Mouse (Mus musculus) ovary, postnatal 10 days (tissue): ENCODE results near the gene Atoh8.

ENCODE experiments used
- DNase-seq: peaks from one replicate; pipeline ENCODE4 v3.0.0; 2022; ENCODE audit warnings: low spot score

Gene Atoh8

DNA sequence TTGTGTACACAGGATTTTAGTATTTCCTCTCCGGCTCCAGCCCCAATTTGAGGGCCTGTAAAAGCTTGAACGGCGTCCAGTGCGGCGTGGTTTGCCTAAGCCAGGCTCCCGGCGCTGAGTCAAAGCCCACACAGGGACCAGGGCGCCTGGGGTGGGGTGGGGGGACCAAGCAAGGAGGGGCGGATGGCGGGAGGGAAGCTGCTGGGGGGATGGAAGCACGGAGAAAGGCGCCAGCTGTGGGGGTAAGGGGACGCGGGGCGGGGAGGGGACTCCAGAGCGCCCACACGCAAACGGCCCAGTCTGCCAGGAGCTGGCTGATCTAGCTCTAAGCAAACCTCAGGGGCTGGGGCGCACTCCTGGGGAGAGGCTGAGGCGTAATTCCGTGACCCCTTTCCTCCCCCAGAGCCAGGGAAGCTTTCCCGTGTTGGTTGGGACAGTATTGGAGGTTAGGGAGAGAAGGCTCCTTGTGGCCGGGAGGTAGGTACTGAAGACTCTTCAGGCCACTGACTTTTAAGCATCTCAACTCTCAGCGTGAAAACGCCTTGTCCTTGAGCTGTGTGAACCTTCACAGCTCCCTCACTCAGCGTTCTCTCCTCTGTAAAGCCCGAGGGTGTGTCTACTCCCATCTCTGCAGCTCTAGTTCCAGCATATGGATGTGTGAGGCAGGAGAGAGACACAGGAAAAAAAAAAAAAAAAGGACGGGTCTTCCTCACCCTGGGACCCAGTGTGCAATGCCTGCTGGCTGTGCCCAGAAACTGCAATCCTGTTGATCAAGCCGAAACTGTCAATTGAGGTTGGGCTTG lies 46.1 kb downstream of the Atoh8 start:
- no peak for DNase-seq

DNA sequence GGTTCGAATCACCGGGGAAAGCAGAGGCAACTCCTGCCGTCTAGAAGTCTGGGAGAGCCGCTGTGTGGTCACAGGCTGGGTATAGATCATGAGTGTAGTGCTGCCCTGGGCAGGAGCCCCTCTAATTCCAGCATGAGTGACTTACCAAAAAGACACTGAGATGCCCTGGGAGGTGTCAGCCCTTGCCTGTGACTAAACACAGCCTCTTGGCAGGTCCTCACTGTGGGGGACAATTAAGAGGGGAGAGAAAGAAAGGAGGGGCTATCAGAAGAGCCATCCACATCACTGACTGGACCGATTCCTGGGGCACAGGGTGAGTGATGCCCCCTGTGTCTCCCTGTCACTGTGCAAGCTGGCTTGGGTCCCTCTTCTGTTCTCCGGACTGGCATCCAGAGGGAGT lies 48.6 kb downstream of the Atoh8 start:
- DNase-seq, result no peak

- peak; percentile 66 for DNase-seq
These were observed 49.4 kb downstream of the Atoh8 start for GRCm38 (mm10) chr6:72185893-72186490.

DNA sequence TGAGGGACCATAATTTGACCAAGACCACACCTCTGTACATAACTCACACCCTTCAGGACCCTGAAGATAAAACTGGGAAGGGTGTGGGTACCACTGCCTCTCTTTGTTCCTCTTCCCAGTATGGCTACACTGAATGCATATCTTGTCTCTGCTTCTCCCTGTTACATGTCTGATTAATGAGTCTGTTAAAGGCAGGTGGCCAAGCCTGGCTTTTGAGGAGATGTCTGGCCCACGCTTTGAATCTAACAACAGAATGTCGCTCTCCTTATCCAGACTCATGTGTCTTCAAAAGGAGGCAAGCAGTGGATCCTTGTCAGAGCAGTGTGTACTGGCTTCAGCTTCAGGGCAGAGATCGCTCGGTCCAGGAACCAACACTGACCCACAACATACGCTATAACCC lies 50.8 kb downstream of the Atoh8 start:
- DNase-seq, result no peak

GRCm38 (mm10) chr6:72179562-72180502 lies 55.5 kb downstream of the Atoh8 start:
- DNase-seq, result no peak

- DNase-seq, result no peak
These were observed 56.4 kb downstream of the Atoh8 start for GRCm38 (mm10) chr6:72179006-72179405.

- no peak for DNase-seq
These were observed 58.0 kb downstream of the Atoh8 start for GRCm38 (mm10) chr6:72177417-72177816.

- no peak for DNase-seq
These were observed 59.4 kb downstream of the Atoh8 start for GRCm38 (mm10) chr6:72176004-72176403.

GRCm38 (mm10) chr6:72175419-72175818 lies 60.0 kb downstream of the Atoh8 start:
- DNase-seq, result no peak

DNA sequence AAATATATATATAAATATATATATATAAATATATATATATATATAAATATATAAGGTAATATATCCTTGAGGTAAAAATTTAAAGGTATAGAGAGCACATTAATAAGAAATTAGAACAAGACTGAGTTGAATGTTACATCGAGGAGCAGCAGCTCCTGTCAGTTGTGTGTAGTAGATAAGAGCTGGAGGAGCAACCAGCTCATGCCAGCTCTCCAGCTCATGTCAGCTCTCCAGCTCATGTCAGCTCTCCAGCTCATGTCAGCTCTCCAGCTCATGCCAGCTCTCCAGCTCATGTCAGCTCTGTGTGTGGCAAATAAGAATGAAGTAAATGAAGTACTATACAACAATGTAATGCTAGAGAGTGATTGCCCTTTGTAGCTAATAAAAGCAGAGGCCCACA lies 62.0 kb downstream of the Atoh8 start:
- DNase-seq, result no peak

- no peak for DNase-seq
These were observed 64.0 kb downstream of the Atoh8 start for GRCm38 (mm10) chr6:72171391-72171790.

DNA sequence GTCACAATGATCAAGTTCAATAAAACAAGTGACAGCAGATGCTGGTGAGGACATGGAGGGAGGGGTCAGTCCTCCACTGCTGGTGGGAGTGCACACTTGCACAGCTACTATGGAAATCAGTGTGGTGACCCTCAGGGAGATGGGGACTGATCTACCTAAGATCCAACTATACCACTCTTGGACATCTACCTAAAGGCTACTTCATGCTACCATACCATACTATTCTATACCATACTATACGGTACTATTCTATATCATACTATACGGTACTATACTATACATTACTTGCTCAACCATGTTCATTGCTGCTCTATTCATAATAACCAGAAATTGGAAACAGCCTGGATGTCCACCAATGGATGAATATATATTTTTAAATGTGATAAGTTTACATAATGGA lies 69.5 kb downstream of the Atoh8 start:
- DNase-seq, result no peak

GRCm38 (mm10) chr6:72164321-72165275 lies 70.8 kb downstream of the Atoh8 start:
- peak; percentile 64 for DNase-seq

DNA sequence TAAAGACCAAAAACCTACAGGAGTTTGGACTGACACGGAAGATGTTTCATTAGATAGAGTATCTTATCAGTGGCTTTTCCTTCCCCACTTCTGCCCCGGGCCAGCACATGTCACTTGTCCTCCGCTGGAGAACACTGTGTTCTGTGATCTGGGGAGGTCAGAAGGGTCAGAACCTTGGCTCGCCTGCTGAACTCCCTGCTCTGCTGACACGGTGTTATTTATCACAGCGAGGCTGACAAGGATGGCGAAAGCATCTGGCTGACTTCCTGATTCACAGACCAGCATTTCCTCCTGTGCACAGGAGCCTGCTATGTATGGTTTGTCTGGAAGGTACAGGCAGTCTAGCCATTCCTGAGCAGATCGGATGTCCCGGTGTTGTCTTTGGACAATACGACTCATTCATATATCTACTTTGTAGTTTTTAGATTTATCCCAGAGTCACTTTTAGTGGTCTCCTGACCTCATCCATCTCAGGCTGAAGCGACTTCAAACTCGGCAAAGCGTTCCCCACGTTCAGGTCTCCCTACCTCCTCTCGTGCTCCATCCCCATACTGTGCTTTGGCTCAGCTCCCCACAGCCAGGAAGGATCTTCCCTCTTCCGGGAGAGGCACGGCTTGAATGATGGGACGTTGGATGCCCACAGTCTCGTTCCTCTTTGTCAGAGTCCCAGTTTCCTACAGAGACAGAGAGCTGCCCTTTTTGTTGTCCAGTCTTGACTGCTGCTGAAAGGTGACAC lies 73.1 kb downstream of the Atoh8 start:
- DNase-seq, result no peak

GRCm38 (mm10) chr6:72161751-72162150 lies 73.6 kb downstream of the Atoh8 start:
- no peak for DNase-seq

GRCm38 (mm10) chr6:72160991-72161390 lies 74.4 kb downstream of the Atoh8 start:
- DNase-seq, result no peak

DNA sequence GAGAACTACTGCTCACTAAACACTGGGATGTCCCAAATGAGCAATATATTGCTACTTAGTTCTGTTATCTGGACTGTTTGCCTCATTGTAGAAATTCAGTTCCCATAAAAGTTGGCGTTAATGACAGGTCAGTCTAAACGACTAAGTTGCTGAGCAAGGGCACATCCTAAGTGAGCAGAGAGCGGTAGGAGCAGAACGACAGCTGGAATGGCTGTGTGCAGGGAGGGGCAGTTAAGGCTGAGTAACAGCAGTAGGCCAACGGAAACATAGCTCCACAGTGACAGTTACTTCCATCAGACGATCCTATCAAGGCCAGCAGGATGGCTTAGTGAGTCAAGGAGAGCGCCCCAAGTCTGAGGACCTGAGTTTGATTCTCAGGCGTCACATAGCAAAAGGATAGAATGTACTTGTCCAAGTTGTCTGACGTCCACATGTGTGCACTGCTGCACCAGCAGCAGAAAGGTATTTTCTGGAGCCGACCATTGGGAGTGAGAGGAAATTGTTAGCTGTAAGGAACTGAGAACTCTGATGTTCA lies 75.4 kb downstream of the Atoh8 start:
- DNase-seq, result no peak

DNA sequence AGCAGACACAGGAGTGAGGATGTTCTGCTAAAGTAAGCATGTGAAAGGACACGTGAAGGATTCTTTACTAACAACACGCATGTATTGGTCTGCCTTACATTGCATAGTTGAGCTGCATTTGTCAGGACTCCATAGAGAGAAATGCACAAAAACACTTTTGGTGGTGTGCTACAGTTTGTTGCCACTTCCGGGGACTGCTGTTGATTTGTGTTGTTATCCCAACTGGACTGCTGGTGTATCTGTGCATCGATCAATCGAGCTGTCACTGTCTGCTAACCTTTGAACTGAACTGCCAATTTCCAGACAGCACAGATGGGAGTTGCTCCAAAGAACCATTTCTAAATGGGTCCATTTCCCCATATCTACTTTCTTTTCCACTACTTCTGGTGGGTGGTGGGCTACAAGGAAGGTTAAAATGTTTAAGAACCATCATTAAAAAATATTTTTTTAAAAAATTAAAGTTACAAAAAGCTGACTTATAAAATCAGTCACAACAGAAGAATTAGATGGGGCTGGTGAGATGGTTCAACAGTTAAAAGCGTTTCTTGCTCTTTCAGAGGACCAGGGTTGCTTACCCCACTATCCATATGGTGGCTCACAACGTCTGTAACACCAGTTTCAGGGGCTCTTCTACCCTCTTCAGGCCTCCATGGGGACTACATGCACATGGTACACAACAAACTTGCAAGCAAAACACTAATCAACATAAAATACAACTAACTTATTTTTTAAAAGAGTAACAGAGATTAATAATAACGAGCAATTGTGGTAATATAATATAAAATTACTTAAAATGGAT lies 76.2 kb downstream of the Atoh8 start:
- no peak for DNase-seq
